ENCODE assay signal across 9 mouse cellular contexts in the genomic region with DNA sequence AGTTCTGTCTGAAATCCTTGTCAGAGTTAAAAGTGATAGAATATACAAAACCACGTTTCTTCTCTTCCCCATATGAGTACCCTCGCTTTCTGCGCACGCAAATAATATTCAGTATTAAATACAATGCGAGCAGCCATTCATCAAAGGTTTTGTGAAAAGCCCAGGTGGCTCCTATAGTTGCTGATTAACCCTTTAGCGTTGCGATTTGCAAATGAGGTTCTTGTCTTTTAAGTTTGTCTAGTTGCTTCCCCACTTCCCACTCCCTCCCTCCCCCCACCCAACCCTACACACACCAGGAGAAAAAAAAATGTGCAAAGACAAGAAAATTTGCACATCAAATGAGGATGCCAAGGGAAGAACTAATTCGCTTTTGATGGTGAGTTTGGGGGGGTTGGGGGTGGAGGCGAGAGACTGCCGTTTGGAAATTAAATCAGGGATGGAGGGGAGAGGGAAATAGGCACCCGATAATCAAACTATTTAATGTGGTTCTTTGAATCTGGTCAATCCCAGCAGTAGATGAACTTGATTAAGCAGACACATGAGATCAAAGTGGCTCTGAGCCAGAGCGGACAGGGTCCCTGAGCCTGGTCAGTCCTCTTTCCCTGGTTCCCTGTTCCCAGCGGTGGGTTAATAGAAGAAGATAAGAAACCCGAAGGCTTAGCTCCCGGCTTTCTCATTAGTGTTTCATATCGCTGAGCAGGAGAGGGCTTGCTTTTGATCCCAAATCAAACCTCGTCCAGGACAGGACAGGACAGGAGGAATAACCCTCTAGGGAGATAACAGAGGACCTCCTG. TPM values are rescaled to one million over a fixed set of nuclear protein-coding genes. Genes with fewer than 3 reads are reported as not detected.
DNase-seq lines count a peak whose midpoint lies in the region; ATAC-seq and TF ChIP-seq lines count a peak whose summit lies in the region.
"Had no signal": no experiment of that assay in that cellular context is flagged by ENCODE, and none has a peak within 500 bp of the region (broad histone marks: within the 10 kb centered on the region; RNA-seq: fewer than 3 reads in every experiment).

No protein-coding gene starts in this region.

- H3K9me3 ChIP-seq in liver, embryonic 11.5 days (ENCODE audit: control insufficient read depth, low read length) = no peaks in the 10 kb centered on the region
- no peaks in the 10 kb centered on the region for H3K9me3 ChIP-seq in forebrain, embryonic 13.5 days (replicated peaks)
- H3K9me3 ChIP-seq in limb, embryonic 14.5 days (ENCODE audit: control insufficient read depth, low read length) = no peaks in the 10 kb centered on the region

- H3K27me3 ChIP-seq in liver, embryonic 11.5 days (replicated peaks; ENCODE audit: control insufficient read depth, insufficient read depth, low read length) = peaks cover 47% of the 10 kb centered on the region
- H3K27me3 ChIP-seq in forebrain, embryonic 13.5 days = peaks cover 88% of the 10 kb centered on the region
- H3K27me3 ChIP-seq in limb, embryonic 14.5 days (ENCODE audit: control insufficient read depth, insufficient read depth, low read length) = peaks cover 49% of the 10 kb centered on the region

- no peak for TF ChIP-seq POLR2A in limb, embryonic 14.5 days (IDR thresholded peaks at IDR 0.05; ENCODE audit: borderline replicate concordance, extremely low read depth, insufficient read depth, insufficient read length)

- no peaks in the 10 kb centered on the region for H3K36me3 ChIP-seq in liver, embryonic 11.5 days (ENCODE audit: control insufficient read depth, insufficient read depth, low read length)
- no peaks in the 10 kb centered on the region for H3K36me3 ChIP-seq in forebrain, embryonic 13.5 days (ENCODE audit: poor library complexity, severe bottlenecking)
- H3K36me3 ChIP-seq in limb, embryonic 14.5 days (ENCODE audit: control insufficient read depth, insufficient read depth, low read length) = no peaks in the 10 kb centered on the region

- 2% methylated on average over 17 of the region's 17 CpGs for WGBS in liver, embryonic 11.5 days
- under 1% methylated on average over 17 of the region's 17 CpGs for WGBS in forebrain, embryonic 13.5 days
- 2% methylated on average over 17 of the region's 17 CpGs for whole genome bisulfite sequencing in limb, embryonic 14.5 days

- H3K4me2 ChIP-seq in liver, embryonic 11.5 days = peak overlapping the region; percentile 60
- H3K4me2 ChIP-seq in forebrain, embryonic 13.5 days = peak overlapping the region; percentile 68
- H3K4me2 ChIP-seq in limb, embryonic 14.5 days (replicated peaks; ENCODE audit: low read depth, low read length, severe bottlenecking) = peak overlapping the region; percentile 52

- no peak for DNase-seq in liver, embryonic 11.5 days (ENCODE audit: low spot score)
- DNase-seq in liver = no peak
- DNase-seq in limb, embryonic 14.5 days (ENCODE audit: low spot score) = no peak
- peak; percentile 37 for DNase-seq in retina, embryonic 14.5 days (ENCODE audit: low spot score)
- DNase-seq in layer of hippocampus, adult 8-10 months (ENCODE audit: low spot score in 2 of 2) = no peak
- DNase-seq in thymus, postnatal 36 days = no peak
- DNase-seq in right cerebral cortex, postnatal 10 days (ENCODE audit: low spot score in 2 of 2) = no peak

- peak overlapping the region; percentile 43 for H3K4me3 ChIP-seq in liver, embryonic 11.5 days (ENCODE audit: low read depth, low read length)
- peak overlapping the region; percentile 40 for H3K4me3 ChIP-seq in forebrain, embryonic 13.5 days
- H3K4me3 ChIP-seq in limb, embryonic 14.5 days (replicated peaks; ENCODE audit: low read length) = peak overlapping the region; percentile 39

- no peak for ATAC-seq in liver, embryonic 11.5 days (replicated peaks; ENCODE audit: low FRiP score)
- peak; percentile 28 for ATAC-seq in forebrain, embryonic 13.5 days
- no peak for ATAC-seq in limb, embryonic 14.5 days (ENCODE audit: low FRiP score, low read depth)

- H3K4me1 ChIP-seq in liver, embryonic 11.5 days (replicated peaks; ENCODE audit: control insufficient read depth, insufficient read depth, low read length) = no peaks in the 10 kb centered on the region
- H3K4me1 ChIP-seq in forebrain, embryonic 13.5 days = peaks cover 27% of the 10 kb centered on the region
- H3K4me1 ChIP-seq in limb, embryonic 14.5 days (ENCODE audit: control insufficient read depth, insufficient read depth, low read length) = peaks cover 7% of the 10 kb centered on the region; the same call in 1 of the 2 replicates

- H3K27ac ChIP-seq in liver, embryonic 11.5 days (ENCODE audit: low read depth, low read length) = no peak overlapping the region
- H3K27ac ChIP-seq in forebrain, embryonic 13.5 days = no peak overlapping the region
- H3K27ac ChIP-seq in limb, embryonic 14.5 days (replicated peaks; ENCODE audit: low read depth, low read length) = no peak overlapping the region

- no peak overlapping the region for H3K9ac ChIP-seq in liver, embryonic 11.5 days (ENCODE audit: low read depth, low read length)
- no peak overlapping the region for H3K9ac ChIP-seq in forebrain, embryonic 13.5 days
- no peak overlapping the region for H3K9ac ChIP-seq in limb, embryonic 14.5 days (ENCODE audit: low read depth, low read length, severe bottlenecking)

RNA-seq across cellular contexts. Expression of gene Dkk1, which starts 0.6 kb away (rescaled TPM):
- 9.9 and 10.2 TPM in 2 replicates for polyA plus RNA-seq in liver, embryonic 11.5 days (2014; fragmentation: Nextera tagmentation; extraction: Ambion mirVana)
- 0.17 and 0.39 TPM in 2 replicates for polyA plus RNA-seq in forebrain, embryonic 13.5 days (2015; fragmentation: Nextera tagmentation; extraction: Ambion mirVana)
- polyA plus RNA-seq in limb, embryonic 14.5 days (2012; rRNA removed) = 13.0 and 15.7 TPM in 2 replicates
- polyA plus RNA-seq in limb, embryonic 14.5 days (2014; fragmentation: Nextera tagmentation; extraction: Ambion mirVana) = 14.7 and 17.4 TPM in 2 replicates
- not detected for total RNA-seq in layer of hippocampus, adult 8-10 months (2022)
- total RNA-seq: MEL had no signal
